Mouse (Mus musculus) layer of hippocampus, adult 2 months (tissue): Measurements from ENCODE around the gene Crtc1. TPM values are rescaled to one million over a fixed set of nuclear protein-coding genes. Genes with fewer than 3 reads are reported as not detected.
A peak's percentile ranks its signal among the peaks of the same experiment; 100 is the strongest.

Source experiments
- DNase-seq, 2 experiments: peaks; one replicate each; pipeline ENCODE4 v3.0.0; 2022; ENCODE audit warnings: low spot score in 2 of 2
- H3K27ac ChIP-seq: fragments of 200-600 bp; 2 replicates; pipeline ENCODE4 v1.8.1; 2022
- H3K4me3 ChIP-seq: fragments of 200-600 bp; 2 replicates; pipeline ENCODE4 v1.8.1; 2022; ENCODE audit warnings: mild to moderate bottlenecking
- CTCF ChIP-seq: fragments of 200-600 bp; conservative IDR thresholded peaks from 2 replicates; pipeline ENCODE4 v1.8.1; 2022; ENCODE audit warnings: antibody characterized with exemption, mild to moderate bottlenecking, moderate library complexity
- total RNA-seq, 2 experiments: library from RNA; stranded (reverse); gene quantifications; 2 replicates each; pipeline ENCODE4 v1.2.3; 2021

Gene Crtc1
- total RNA-seq, 2 experiments from 2014 or later, result 191 to 208 TPM

DNA sequence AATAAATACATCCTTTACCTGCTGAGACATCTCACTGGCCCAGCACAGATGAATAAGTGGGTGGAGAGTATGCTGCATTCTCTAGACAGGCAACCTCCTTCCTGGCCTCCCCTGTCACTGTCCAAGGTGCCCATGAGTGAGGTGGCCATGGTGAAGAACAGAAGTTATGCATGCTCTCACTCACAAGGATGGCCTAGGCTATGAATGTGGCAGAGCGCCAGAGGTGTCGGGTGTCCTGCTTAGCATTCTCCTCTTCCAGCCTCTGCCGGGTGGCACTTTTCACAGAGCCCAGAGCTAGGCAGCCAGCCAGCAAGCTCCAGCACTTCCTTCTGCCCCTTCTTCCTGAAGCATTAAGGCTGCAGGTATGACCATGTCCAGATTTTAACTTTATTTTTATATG, 80.0 kb downstream of the Crtc1 start:
- TF ChIP-seq CTCF, result no peak
- DNase-seq, result no peak
- H3K4me3 ChIP-seq, result no peak overlapping the region
- H3K27ac ChIP-seq, result no peak overlapping the region

DNA sequence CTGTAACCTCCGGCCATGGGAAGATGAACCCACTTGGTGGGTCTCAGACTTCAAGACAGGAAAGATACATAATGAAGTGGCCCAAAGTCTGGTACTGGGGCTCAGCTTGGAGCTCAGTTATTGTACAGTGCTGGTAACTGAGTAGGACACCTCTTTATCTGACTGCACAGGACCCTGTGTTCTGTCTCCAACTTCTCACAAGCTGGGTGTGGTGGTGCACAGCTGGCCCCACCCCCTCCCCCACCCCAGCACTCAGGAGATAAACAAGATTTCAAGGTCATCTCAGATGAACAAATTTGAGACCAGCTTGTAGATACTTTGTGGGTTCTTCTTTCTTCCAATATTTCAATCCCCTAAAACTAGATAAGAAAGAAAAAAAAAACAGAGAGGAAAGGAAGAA, 83.3 kb downstream of the Crtc1 start:
- Histone ChIP-seq H3K4me3 (no peak overlapping the region), H3K27ac (no peak overlapping the region)
- no peak for TF ChIP-seq CTCF
- no peak for DNase-seq

DNA sequence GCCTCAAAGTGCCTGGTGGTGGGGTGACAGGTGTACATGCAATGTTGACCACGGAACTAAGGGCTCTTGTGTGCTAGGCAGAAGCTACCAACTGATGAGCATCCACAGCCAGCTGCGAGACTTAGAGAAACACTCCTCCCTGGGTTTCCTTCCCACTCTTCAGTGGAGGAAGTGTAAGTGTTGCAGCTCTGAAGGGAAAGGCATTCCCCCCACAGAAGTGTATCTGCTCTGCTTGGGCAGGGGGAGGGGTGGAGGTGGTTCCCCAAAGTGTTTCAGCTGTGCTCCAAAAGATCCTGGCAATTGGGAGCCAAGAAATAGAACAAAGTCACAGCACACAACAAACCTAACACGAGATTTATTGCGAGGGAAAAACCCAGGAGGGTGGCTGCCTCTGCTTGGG, 85.4 kb downstream of the Crtc1 start:
- Histone ChIP-seq H3K4me3 (peak overlapping the region; percentile 70), H3K27ac (peak overlapping the region; percentile 98)
- DNase-seq, result no peak
- no peak for TF ChIP-seq CTCF

DNA sequence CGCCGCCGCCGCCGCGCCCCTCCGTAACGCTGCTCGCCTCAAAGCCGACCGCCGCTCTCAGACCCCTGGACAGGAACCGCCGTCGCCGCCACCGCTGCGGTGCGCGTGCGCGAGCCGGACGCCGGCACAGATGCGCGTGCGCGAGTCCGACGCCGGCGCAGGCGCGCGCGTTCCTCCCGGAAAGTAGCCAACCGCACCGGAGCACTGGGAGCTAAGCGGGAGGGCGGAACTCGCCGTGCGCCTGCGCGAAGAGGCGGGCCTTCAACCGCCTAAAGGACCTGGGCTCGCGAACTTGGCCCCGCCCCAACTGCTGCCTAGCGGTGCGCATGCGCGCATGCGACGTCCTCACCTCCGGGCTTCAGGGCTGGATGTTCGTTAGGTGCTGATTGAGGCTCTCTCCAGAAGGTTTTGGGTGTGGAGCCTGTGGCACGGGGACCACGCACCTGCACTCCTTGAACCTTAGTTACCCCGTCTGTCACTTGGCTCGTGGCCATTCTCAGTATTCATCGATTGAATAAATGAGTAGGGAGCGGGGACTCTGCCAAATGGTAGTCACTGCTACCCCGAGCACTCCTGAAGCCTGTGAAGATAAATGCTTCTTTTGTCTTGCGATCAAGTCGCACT, 86.1 kb downstream of the Crtc1 start, which contains the start of gene Upf1:
Gene Upf1 (minus strand): TSS at position 85 of the 624 bp plus-strand sequence.
- no peak for TF ChIP-seq CTCF
- Histone ChIP-seq H3K4me3 (peak within 1 kb of the TSS; percentile 90), H3K27ac (peak within 1 kb of the TSS; percentile 98)
- peak; percentile 99 to 100 for DNase-seq

DNA sequence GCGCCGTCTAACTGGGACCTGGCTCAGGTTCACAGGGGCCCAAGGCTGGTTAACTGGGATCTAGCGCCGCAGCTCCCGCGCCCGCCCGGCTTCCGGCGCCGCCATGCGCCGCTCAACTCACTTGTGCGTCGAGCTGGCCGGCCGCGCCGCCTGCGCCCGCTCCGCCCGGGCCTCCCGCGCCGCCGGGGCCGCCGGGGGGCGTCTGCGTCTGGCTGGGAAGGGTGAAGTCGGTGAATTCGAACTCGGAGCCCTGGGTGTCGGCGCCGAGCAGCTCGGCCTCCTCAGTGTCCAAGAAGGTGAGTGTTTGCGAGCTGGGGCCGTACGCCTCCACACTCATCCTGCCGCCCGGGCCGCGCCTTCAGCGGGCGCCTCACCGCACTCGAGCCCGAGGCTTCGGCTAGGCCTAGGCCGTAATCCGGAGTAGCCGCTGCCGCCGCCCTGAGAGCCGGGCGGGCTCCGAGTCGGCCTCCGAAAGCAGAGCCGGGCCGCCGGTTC, 86.7 kb downstream of the Crtc1 start:
- no peak for TF ChIP-seq CTCF
- H3K27ac ChIP-seq, result peak overlapping the region; percentile 93
- DNase-seq, result no peak
- peak overlapping the region; percentile 90 for H3K4me3 ChIP-seq

DNA sequence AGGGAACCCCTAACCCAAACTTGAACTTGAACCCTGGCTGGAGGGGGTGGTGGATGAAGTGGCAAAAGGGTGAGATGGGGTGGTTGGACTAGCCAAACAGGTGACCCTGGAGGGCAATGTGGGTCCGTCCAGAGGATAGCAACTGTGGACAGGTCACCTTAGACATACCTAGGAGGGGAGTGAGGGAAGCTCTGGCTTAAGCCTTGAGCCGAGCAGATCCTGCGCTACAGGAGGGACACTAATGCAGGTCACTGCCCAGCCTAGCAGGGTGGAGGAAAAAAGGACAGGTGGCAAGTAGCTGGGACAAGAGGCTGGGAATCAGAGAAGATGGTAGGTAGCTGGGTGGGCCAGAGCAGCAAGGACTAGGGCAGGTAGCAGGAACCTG, 87.4 kb downstream of the Crtc1 start:
- peak overlapping the region; percentile 90 for H3K4me3 ChIP-seq
- TF ChIP-seq CTCF, result no peak
- DNase-seq, result no peak
- peak overlapping the region; percentile 93 for H3K27ac ChIP-seq

DNA sequence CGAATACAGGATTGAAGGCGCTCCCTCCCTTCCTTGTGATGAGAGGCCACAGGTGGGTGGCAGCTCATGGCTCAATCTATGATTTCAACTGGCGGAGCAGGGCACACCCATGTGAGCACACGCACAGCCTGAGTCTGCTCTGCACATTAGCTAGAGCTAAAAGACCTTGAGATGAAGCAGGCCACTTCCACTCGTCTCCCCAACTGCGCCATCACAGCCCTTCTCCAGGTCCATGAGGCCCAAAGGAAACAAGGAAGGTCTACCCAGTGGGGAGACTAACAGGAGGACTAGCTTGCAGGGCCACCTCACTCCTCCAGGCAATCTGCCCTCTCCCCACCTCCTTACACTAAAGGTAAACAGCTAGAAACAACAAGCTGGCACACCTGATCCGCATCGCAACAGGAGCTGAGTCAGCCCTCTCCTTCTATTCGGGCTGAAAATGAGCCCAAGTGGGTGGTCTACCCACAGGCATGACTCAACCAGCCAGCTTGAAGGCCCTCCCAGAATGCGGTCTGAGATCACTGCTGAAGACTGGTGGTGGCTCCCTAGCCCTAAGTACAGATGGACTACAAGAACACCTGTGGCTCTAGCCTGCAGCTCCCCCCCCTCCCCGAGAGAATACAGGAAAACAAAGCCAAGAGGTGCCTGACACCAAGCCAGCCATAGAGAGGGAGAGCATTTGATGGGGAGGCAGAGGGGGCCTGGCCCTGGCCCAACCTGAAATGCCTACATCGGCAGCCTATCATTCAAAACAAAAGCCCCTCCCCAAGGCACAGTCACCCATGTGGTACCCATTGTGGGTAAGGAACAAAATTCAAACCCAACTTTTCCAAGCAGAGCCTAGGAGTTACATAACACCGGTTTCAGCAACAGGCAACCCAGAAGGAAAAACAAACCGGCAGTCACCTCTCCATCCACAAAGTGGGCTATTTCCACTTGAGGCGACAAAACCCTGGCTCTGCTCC, 88.1 kb downstream of the Crtc1 start:
- no peak for TF ChIP-seq CTCF
- H3K4me3 ChIP-seq, result peak overlapping the region; percentile 90
- peak overlapping the region; percentile 93 for H3K27ac ChIP-seq
- no peak for DNase-seq

DNA sequence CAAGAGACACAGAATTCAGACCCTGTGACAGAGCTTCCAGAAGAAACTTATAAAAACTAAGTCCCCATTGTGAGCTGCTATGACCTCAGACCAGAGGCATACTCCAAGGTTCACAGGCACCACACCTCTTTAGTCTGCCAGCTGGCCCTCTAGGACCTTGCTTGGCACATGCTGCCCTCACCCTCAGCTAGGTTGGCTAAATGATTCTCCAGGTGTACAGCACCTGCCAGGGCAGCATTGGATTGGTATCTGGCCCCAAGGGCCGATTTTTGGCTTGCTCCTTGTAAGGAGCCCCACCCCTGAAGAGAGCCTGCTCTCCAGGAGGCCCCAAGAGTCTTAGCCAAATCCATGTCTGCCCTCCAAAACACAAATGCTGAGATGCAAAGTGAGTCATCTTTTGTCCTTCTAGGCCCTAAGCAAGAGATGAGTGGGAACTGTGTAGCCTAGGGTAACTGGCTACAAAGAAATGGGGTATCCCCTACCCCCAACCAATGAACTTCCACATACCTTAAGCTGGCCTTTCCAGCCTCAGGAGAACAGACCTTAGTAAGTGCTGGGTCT, 91.4 kb downstream of the Crtc1 start:
- Histone ChIP-seq H3K27ac (no peak overlapping the region), H3K4me3 (no peak overlapping the region)
- no peak for TF ChIP-seq CTCF
- no peak for DNase-seq

DNA sequence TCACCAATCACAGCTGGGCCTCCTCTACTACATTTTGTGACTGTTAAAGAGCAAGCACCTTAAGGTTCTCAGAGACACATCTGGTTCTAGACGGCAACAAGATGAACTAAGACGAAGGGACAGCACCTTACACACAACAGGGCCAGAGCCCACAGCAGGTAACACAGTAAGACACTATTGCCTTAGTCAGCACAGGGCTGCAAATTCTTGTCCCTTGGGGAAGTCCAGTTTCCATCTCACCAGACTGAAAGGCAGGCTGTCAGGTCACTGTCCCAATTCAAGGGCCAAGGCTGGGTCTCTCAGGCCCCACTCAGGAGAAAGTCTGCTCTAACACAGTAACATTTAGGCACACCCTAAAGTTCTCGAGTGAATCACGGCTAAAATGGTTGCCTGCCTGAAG, 91.9 kb downstream of the Crtc1 start:
- TF ChIP-seq CTCF, result no peak
- H3K4me3 ChIP-seq, result no peak overlapping the region
- no peak overlapping the region for H3K27ac ChIP-seq
- DNase-seq, result no peak

DNA sequence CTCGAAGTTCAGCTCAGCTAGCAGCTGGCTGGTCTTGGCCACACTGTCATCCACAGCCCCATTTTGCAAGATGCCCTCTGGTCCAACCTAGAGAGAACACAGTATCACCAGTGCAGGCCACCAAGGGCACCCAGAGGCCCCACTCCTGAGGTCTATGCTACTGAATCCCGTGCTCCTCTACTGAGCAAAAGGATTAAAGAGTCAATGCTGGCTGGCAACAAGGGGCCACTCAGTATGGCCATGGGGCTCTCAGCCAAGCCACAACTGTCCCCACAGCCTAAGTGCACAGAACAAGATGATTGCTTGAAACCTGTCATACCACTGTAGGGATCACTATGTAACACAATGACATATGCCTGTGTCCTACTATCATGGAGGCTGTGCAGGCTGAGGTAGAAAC, 95.1 kb downstream of the Crtc1 start:
- H3K4me3 ChIP-seq, result no peak overlapping the region
- TF ChIP-seq CTCF, result no peak
- no peak overlapping the region for H3K27ac ChIP-seq
- DNase-seq, result no peak

DNA sequence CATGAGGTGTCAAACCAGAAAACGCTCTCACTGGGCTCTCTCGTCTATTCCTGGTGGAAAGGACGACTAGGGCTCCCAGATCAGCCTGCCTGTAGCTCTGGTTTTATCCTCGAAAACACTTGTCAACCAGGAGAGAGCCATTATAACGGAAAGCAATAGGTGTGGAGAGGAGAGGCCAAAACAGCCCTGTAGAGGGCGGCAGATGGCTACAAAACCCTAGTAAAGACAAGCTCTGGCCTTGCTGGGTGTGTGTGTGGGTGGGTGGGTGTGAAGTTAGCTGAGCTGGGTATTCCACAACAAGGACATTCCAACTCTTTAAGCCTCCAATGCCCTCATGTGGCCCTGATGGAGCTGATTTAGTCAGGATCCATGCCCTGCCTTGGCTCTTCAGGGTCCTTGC, 95.7 kb downstream of the Crtc1 start:
- peak; percentile 47 to 57 for DNase-seq
- Histone ChIP-seq H3K4me3 (no peak overlapping the region), H3K27ac (peak overlapping the region; percentile 36; the same call in 1 of the 2 replicates)
- peak; percentile 74 for TF ChIP-seq CTCF

DNA sequence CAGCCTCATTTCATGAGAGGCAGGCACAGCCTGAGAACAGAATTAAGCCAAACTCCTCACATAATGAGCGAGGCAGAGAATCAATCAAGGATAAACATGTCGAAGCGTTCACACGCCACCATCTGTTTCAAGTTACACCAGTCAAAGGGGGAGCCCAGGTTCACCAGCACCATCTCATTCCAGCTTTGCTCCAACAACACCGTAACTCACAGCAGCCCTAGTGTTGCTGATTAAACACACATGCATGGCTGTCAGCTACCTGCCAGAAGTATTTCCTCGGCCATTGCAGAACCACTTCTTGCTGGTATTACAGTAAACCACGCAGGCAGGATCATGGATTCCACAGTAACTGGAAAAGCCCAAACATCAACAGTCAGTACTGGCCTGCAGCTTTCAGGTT, 96.3 kb downstream of the Crtc1 start:
- peak overlapping the region; percentile 36 for H3K27ac ChIP-seq
- no peak overlapping the region for H3K4me3 ChIP-seq
- no peak for DNase-seq
- no peak for TF ChIP-seq CTCF

DNA sequence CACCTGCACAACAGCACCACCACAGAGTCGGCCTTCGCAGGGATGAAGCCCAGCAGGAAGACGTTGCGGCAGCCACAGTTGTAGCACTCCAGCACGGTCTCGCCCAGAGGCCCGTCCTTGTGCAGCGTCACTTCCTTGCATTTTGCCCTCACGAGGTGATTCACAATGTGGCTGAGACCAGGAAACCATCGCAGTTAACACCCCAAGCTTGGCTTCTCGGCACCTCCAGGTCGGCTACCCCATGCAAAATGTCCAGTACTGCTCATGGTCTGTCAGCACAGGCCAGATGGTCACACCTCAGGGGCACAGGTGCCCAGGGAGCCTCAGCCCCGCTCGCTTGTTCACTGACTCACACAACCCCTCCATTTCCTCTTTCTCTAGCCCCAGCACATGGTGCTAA, 97.4 kb downstream of the Crtc1 start:
- TF ChIP-seq CTCF, result no peak
- Histone ChIP-seq H3K4me3 (no peak overlapping the region), H3K27ac (peak overlapping the region; percentile 77; the same call in 1 of the 2 replicates)
- DNase-seq, result no peak
